In the genomic region with DNA sequence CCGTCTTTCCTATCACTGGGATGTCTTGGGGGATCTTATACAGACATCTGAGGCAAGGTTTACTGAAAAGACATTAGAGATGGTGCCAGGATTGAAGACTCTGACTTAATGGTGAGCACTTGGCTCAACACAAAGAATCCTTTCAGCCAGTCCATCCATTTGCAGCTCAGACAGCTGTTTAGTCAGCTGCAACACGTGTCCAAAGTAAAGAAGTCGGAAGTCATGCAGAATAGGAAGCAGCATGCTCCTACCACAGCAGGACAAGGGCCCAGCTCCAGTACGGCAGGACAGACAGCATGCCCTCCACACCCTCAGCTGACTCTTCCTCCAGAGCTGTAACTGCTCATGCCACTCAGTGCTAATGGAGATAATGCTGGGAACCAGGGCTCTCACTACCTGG, we compare ENCODE assay signal across 15 mouse cellular contexts.
"Had no signal": no experiment of that assay in that cellular context is flagged by ENCODE, and none has a peak within 500 bp of the region (broad histone marks: within the 10 kb centered on the region; RNA-seq: fewer than 3 reads in every experiment).

No protein-coding gene starts in this region.

- DNase-seq: kidney, adult 11 months; kidney, postnatal 14 days; layer of hippocampus, adult 9-11 months; layer of hippocampus, postnatal 36 days; lung, postnatal 14 days; right cerebral cortex, postnatal 14 days; thymus, postnatal 36 days had no signal

- H3K9me3 ChIP-seq: kidney, embryonic 15.5 days; limb, embryonic 15.5 days; liver, embryonic 12.5 days; lung, embryonic 15.5 days; midbrain, embryonic 10.5 days; neural tube, embryonic 12.5 days; stomach, embryonic 15.5 days had no signal

- H3K4me3 ChIP-seq: kidney, embryonic 15.5 days; limb, embryonic 15.5 days; liver, embryonic 12.5 days; lung, embryonic 15.5 days; midbrain, embryonic 10.5 days; neural tube, embryonic 12.5 days; stomach, embryonic 15.5 days had no signal

- H3K9ac ChIP-seq: kidney, embryonic 15.5 days; limb, embryonic 15.5 days; liver, embryonic 12.5 days; lung, embryonic 15.5 days; neural tube, embryonic 12.5 days; stomach, embryonic 15.5 days had no signal

- ATAC-seq: liver, embryonic 12.5 days had no signal

- H3K4me1 ChIP-seq: lung, embryonic 15.5 days; stomach, embryonic 15.5 days had no signal

- H3K4me2 ChIP-seq: kidney, embryonic 15.5 days; limb, embryonic 15.5 days; liver, embryonic 12.5 days; lung, embryonic 15.5 days; neural tube, embryonic 12.5 days; stomach, embryonic 15.5 days had no signal

- H3K27ac ChIP-seq: kidney, embryonic 15.5 days; liver, embryonic 12.5 days; lung, embryonic 15.5 days; macrophage; midbrain, embryonic 10.5 days; neural tube, embryonic 12.5 days; stomach, embryonic 15.5 days had no signal

- H3K36me3 ChIP-seq: liver, embryonic 12.5 days; lung, embryonic 15.5 days; neural tube, embryonic 12.5 days; stomach, embryonic 15.5 days had no signal

- H3K27me3 ChIP-seq: kidney, embryonic 15.5 days; limb, embryonic 15.5 days; lung, embryonic 15.5 days; neural tube, embryonic 12.5 days; stomach, embryonic 15.5 days had no signal
